Mouse (Mus musculus) stomach, postnatal 0 days (tissue): Measurements from ENCODE around the gene Rae1.

Experiments used
- CTCF ChIP-seq: IDR thresholded peaks from 2 replicates; pipeline ENCODE4 v1.5.1; 2016; ENCODE audit warnings: antibody characterized with exemption, low read depth, mild to moderate bottlenecking, moderate library complexity
- EP300 ChIP-seq: optimal IDR thresholded peaks from 2 replicates; pipeline ENCODE3; 2016; ENCODE audit warnings: antibody characterized with exemption

GRCm38 (mm10) chr2:173061443-173062351 is 61.8 kb downstream of the Rae1 start:
- TF ChIP-seq CTCF (peak; percentile 38), EP300 (no peak)
